Mouse (Mus musculus) kidney, adult 2 months (tissue): ENCODE measurements around the gene Tceal7.

Experiments used
- CTCF ChIP-seq: fragments of 200-500 bp; conservative IDR thresholded peaks from 2 replicates; pipeline ENCODE4 v1.5.1; 2011; ENCODE audit warnings: low read depth, mild to moderate bottlenecking, control low read depth, low read length, moderate library complexity, mixed read lengths; ENCODE audit not compliant: insufficient read depth, insufficient read length
- POLR2A ChIP-seq: fragments of 200-500 bp; IDR thresholded peaks from one replicate; pipeline ENCODE4 v1.6.1; 2011; ENCODE audit warnings: low read depth, low read length, control low read depth

- TF ChIP-seq CTCF (no peak), POLR2A (no peak)
Measured at GRCm38 (mm10) chrX:136249671-136250070, 35.1 kb downstream of the Tceal7 start.
